Mouse (Mus musculus) hindbrain, embryonic 13.5 days (tissue): ENCODE measurements around the gene Rbm10. TPM values are rescaled to one million over a fixed set of nuclear protein-coding genes. Genes with fewer than 3 reads are reported as not detected.

Experiments used
- ATAC-seq: fragments of 200-750 bp; cut with Nextera tagmentation; 2 replicates; pipeline ENCODE4 v1.8.0; 2017; ENCODE audit warnings: moderate TSS enrichment; ENCODE audit not compliant: low FRiP score
- H3K27ac ChIP-seq: fragments of 300-500 bp; sonication (generic); 2 replicates; pipeline ENCODE4 v1.5.1; 2015; ENCODE audit warnings: inconsistent platforms, mild to moderate bottlenecking, moderate library complexity
- H3K27me3 ChIP-seq: fragments of 300-500 bp; sonication (generic); 2 replicates; pipeline ENCODE4 v1.6.1; 2015; ENCODE audit warnings: mild to moderate bottlenecking, inconsistent platforms
- H3K36me3 ChIP-seq: fragments of 300-500 bp; sonication (generic); 2 replicates; pipeline ENCODE4 v1.6.1; 2015; ENCODE audit warnings: mild to moderate bottlenecking, inconsistent platforms
- H3K4me1 ChIP-seq: fragments of 300-500 bp; sonication (generic); replicated peaks from 2 replicates; pipeline ENCODE4 v1.6.1; 2015; ENCODE audit warnings: inconsistent platforms
- H3K4me2 ChIP-seq: fragments of 300-500 bp; sonication (generic); 2 replicates; pipeline ENCODE4 v1.6.1; 2015; ENCODE audit warnings: inconsistent platforms, mild to moderate bottlenecking, moderate library complexity
- H3K4me3 ChIP-seq: fragments of 300-500 bp; sonication (generic); 2 replicates; pipeline ENCODE4 v1.5.1; 2015; ENCODE audit warnings: mild to moderate bottlenecking, inconsistent platforms
- H3K9ac ChIP-seq: fragments of 300-500 bp; sonication (generic); 2 replicates; pipeline ENCODE4 v1.6.1; 2015; ENCODE audit warnings: mild to moderate bottlenecking, inconsistent platforms
- H3K9me3 ChIP-seq: fragments of 300-500 bp; sonication (generic); 2 replicates; pipeline ENCODE4 v1.6.1; 2016; ENCODE audit warnings: inconsistent platforms
- WGBS: fragments of 180-500 bp; shearing (Covaris S2); methylation state at CpG from one replicate; pipeline ENCODE4 v1.1.7; 2015; 5-methylcytosine and 5-hydroxymethylcytosine counted together
- polyA plus RNA-seq: library from polyadenylated mRNA; unstranded; fragments of >200 nt; fragmentation: Nextera tagmentation; extraction: Ambion mirVana; gene quantifications from 2 replicates; pipeline ENCODE4 v1.2.1, GENCODE M21; 2015

The Rbm10 gene
- polyA plus RNA-seq, 1 experiment from 2014 or later, result 63.9 TPM

DNA sequence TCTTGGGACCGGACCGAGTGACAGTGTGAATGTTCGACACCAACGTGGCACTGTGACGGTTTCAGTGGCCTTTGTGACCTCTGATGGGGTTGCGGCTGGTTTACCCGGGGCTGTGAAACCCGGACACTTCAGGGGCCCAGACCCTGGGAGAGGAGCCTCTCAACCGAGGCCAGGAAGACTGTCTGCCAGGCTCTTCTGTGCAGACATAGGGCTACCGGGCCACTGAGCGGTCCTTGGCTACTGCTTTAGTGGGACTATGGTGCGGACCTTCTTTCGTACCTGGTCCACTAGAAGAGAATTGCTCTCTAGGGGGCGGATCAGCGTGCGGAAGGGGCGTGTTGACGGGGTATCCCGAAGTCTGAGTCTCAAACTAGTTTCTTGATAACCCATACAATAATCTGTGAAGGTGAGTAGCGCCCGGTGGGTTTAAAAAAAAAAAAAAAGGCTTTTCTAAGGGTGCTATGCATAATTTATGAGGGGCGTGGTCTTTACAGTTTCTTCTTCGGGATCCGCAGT, 41.6 kb downstream of the Rbm10 start:
- ATAC-seq, result no peak
- Histone ChIP-seq H3K9ac (peak overlapping the region; percentile 60), H3K4me3 (peak overlapping the region; percentile 45), H3K9me3 (no peaks in the 10 kb centered on the region), H3K36me3 (no peaks in the 10 kb centered on the region), H3K27ac (no peak overlapping the region), H3K4me1 (0 out of 2 replicates have a peak, but pooled peaks cover 5% of the 10 kb centered on the region), H3K4me2 (peak overlapping the region; percentile 65), H3K27me3 (no peaks in the 10 kb centered on the region)
- WGBS, result 14% methylated on average over 24 of the region's 24 CpGs

DNA sequence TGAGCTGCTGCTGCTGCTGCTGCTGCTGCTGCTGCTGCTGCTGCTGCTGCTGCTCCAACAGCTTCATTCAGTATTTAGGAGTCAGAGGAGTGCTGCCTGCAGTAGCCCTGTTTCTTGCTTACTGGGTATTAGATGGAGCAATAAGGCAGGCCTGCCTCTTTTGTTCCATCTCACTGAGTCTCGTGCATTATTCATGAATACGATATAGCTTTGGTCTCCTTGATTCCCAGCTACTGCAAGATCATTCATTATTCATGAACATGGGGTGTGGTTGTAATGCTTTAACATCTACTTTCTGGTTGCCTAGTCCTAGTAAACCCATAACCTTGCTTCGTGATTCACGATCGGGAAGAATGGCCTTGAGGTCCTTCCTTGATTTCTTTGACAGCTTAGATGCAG, 45.0 kb downstream of the Rbm10 start:
- WGBS, result 17% methylated on average over 5 of the region's 5 CpGs
- peak overlapping the region; percentile 30; the same call in 1 of the 2 replicates for H3K4me2 ChIP-seq
- H3K4me3 ChIP-seq, result peak overlapping the region; percentile 60
- peak; percentile 62 for ATAC-seq
- peak overlapping the region; percentile 93 for H3K27ac ChIP-seq
- no peaks in the 10 kb centered on the region for H3K27me3 ChIP-seq
- no peak overlapping the region for H3K9ac ChIP-seq
- peaks cover 8% of the 10 kb centered on the region for H3K36me3 ChIP-seq
- peaks cover 32% of the 10 kb centered on the region for H3K4me1 ChIP-seq
- H3K9me3 ChIP-seq, result no peaks in the 10 kb centered on the region

DNA sequence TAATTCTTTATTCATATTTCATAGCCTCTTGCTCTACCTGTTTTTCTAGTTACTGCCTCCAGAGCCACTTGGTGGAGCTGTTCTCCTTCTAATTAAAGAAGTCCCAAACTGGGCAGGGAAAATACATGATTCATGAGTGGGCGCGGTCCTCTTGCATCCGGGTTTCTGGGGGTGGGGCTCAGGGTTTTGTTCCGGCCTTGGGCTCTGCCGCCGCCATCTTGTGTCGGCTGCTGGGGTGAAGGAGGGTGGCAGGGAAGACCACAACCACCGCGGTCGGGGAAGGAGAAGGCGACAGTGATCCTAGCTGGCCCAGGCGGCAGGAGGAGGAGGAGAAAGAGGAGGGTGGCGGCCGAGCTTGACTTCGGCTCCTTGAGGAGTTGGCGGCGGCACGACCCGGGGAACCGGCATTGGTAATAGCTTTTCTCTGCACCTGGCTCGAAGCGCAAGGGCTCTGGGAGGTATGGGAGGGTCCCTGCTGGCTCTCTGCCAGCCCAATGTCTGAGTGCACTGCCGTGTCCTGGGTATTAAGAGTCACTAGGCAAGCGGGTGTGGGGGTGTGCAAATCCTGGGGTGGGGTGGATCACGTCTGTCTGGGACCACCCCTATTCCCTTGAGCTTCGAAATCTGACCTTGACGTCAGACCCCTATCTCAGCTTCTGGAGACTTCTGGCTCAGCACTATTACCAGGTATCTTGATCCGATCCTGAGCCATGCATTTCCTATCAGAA, 45.6 kb downstream of the Rbm10 start:
- Histone ChIP-seq H3K4me3 (peak overlapping the region; percentile 60), H3K27ac (peak overlapping the region; percentile 93), H3K4me2 (peak overlapping the region; percentile 62), H3K9me3 (no peaks in the 10 kb centered on the region), H3K4me1 (peaks cover 34% of the 10 kb centered on the region), H3K9ac (peak overlapping the region; percentile 85), H3K36me3 (peaks cover 13% of the 10 kb centered on the region), H3K27me3 (no peaks in the 10 kb centered on the region)
- peak; percentile 88 for ATAC-seq
- WGBS, result 21% methylated on average over 22 of the region's 28 CpGs

DNA sequence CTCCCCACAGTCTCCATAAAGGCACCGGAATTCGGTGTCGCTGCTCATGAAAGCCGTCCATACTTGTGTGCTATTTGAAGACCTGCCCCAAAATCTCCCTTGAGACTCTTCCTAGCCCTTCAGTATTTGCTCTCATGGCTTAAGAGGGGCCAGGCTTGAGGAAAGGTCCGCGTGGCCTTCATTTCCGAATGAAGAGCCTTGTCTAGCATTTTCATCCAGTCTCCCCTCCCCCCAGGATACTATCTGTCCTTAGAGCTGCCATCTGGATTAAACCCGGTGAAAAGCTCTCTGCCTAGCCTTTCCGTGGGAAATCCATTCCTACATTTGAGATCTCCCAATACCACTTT, 46.1 kb downstream of the Rbm10 start:
- Histone ChIP-seq H3K4me3 (peak overlapping the region; percentile 60), H3K4me1 (peaks cover 34% of the 10 kb centered on the region), H3K9me3 (no peaks in the 10 kb centered on the region), H3K9ac (peak overlapping the region; percentile 85), H3K27ac (peak overlapping the region; percentile 93), H3K4me2 (peak overlapping the region; percentile 62), H3K36me3 (peaks cover 18% of the 10 kb centered on the region), H3K27me3 (no peaks in the 10 kb centered on the region)
- WGBS, result 14% methylated on average over 9 of the region's 9 CpGs
- no peak for ATAC-seq

DNA sequence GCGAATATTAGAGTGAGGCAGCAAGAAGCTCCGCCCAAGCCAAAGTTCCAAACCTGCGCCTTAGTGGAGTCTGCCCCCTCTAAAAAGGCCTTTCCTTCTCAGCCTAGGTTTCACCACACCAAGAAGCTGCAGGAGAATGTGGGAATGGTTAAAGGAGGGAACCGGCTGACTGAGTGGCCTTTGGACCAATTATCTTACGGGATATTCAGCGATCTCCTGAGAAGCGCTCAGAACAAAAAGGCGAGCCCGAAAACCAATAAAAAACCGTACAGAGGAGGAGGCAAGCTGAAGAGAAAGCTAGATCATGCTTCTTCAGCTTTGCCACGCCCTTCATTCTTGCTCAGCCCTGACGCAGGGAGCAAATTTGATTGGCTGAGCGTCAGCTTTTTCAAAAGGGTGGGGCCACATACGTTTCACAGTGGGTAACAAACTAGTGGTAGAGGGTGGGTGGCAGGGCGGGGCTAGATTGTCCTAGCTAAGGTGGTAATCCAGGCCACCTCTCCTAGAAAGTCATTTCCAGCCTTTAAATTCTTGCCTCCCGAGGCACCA, 70.3 kb downstream of the Rbm10 start, which contains the start of gene Cdk16:
TSS of gene Cdk16 (plus strand) at position 436 of the 549 bp plus-strand sequence.
- Histone ChIP-seq H3K9me3 (no peaks in the 10 kb centered on the region), H3K9ac (peak within 1 kb of the TSS; percentile 84), H3K36me3 (peaks cover 17% of the 10 kb centered on the region), H3K4me1 (peaks cover 27% of the 10 kb centered on the region), H3K4me3 (peak within 1 kb of the TSS; percentile 63), H3K27me3 (no peaks in the 10 kb centered on the region), H3K4me2 (peak within 1 kb of the TSS; percentile 66), H3K27ac (peak within 1 kb of the TSS; percentile 96)
- ATAC-seq, result peak; percentile 94
- 19% methylated on average over 16 of the region's 16 CpGs for WGBS

DNA sequence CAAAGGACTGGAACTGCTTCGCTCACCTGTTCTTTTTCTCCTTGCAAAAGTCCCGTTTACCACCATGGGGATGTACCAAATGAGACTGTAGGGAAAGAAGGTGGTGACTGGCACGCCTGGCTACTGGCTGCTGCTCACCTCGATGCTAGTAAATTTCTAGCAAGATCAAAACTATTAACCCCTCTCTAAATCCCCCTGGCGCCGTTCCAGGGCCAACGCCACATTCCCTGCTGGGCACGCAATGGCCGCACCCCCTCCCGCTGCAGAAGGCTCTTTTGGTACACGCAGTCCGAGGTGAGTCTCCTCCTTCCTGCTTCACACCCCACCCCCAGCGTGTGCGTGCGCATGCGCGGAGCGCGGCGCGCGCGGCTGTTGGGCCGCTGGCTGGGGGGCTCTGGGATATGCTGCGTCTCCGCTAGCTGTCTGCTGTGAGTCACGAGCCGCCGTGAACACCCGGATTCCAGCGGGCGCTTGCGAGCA, 70.8 kb downstream of the Rbm10 start:
- Histone ChIP-seq H3K9me3 (no peaks in the 10 kb centered on the region), H3K4me2 (peak overlapping the region; percentile 66), H3K4me3 (peak overlapping the region; percentile 63), H3K27me3 (no peaks in the 10 kb centered on the region), H3K4me1 (peaks cover 27% of the 10 kb centered on the region), H3K36me3 (peaks cover 16% of the 10 kb centered on the region), H3K9ac (peak overlapping the region; percentile 84), H3K27ac (peak overlapping the region; percentile 96)
- peak; percentile 94 for ATAC-seq
- 27% methylated on average over 33 of the region's 33 CpGs for WGBS

DNA sequence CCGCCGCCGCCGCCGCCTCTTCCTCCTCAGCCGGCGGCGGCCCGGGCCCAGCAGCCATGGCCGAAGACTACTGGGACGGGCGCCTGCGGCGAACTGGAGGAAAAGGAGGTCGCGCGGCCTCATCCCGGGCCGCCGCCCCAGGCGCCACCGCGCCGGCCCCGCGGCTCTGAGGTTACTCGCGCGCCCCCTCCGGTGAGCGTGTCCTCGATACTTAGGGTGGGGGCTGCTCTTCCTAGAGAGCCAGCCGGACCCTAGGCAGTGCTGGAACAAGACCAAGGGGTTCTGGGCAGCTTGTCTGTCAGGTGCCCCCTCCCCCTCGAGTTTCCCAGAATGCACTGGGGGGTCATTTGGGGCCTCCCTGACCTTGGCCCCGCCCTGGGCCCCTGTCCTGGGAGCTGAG, 71.3 kb downstream of the Rbm10 start:
- Histone ChIP-seq H3K27me3 (no peaks in the 10 kb centered on the region), H3K4me1 (peaks cover 27% of the 10 kb centered on the region), H3K4me3 (peak overlapping the region; percentile 63), H3K9me3 (no peaks in the 10 kb centered on the region), H3K4me2 (peak overlapping the region; percentile 66), H3K9ac (peak overlapping the region; percentile 84), H3K27ac (peak overlapping the region; percentile 96), H3K36me3 (peaks cover 17% of the 10 kb centered on the region)
- peak; percentile 55 for ATAC-seq
- WGBS, result 8% methylated on average over 21 of the region's 35 CpGs

DNA sequence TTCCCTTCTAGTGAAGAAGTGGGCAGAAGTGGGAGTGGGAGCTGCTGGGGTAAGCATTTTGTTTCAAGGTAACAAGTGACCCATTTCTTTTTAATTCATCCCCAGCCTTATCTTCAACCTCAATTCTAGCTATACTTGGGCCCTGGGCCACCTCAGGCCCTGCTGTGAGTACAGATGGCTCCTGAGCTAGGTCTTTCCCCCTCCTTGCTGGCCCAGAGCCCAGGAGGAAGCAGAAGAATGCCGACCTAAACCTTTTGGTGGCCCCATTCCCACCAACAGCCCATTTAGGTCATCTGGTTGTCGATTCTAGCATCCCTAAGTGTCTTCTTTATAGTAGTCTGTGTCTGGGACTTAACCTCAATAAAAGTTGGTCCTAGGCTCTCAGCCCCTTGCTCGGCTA, 74.3 kb downstream of the Rbm10 start:
- 75% methylated on average over 3 of the region's 3 CpGs for WGBS
- Histone ChIP-seq H3K4me3 (no peak overlapping the region), H3K9me3 (no peaks in the 10 kb centered on the region), H3K36me3 (peaks cover 39% of the 10 kb centered on the region), H3K9ac (no peak overlapping the region), H3K27ac (no peak overlapping the region), H3K27me3 (no peaks in the 10 kb centered on the region), H3K4me1 (peaks cover 25% of the 10 kb centered on the region), H3K4me2 (no peak overlapping the region)
- no peak for ATAC-seq

DNA sequence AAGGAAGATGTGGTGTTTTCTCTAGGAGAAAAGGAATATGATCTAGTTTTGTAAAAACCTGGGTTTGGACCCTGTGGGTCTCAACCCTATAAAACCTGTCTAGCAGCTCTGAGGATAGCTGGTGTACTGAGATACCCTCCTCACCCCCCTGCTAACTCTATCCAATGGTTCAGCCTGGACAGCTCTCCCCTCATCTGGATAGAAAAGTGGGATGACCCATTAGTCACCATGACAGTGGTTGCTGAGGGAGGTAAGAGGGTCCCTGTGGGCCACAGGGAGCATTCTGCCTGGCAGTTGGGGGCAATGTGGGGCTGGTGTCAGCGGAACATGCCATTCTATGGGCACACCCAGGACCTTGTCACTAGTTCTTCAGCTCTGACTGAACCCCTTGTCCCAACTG, 75.3 kb downstream of the Rbm10 start:
- no peak overlapping the region for H3K4me2 ChIP-seq
- H3K36me3 ChIP-seq, result peaks cover 47% of the 10 kb centered on the region
- no peak for ATAC-seq
- H3K9me3 ChIP-seq, result no peaks in the 10 kb centered on the region
- H3K9ac ChIP-seq, result no peak overlapping the region
- 88% methylated on average over 1 of the region's 1 CpGs for WGBS
- no peak overlapping the region for H3K4me3 ChIP-seq
- peaks cover 20% of the 10 kb centered on the region for H3K4me1 ChIP-seq
- H3K27me3 ChIP-seq, result no peaks in the 10 kb centered on the region
- no peak overlapping the region for H3K27ac ChIP-seq

DNA sequence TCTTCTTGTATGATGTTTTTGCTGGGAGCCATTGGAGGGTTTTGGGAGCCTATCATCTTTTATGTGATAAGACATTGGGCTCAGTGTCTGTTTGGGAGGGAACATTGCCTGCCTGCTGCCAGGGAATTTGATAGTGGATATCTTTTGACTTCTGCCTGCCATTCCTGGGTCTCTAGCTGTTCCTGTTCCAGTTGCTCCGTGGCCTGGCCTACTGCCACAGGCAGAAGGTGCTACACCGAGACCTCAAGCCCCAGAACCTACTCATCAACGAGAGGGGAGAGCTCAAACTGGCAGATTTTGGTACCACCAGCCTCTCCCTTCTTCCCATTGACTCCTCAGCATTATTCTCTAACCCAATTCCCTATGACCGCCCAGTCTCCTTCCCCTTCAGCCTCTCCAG, 78.5 kb downstream of the Rbm10 start:
- 86% methylated on average over 4 of the region's 4 CpGs for WGBS
- Histone ChIP-seq H3K27ac (no peak overlapping the region), H3K9ac (no peak overlapping the region), H3K27me3 (no peaks in the 10 kb centered on the region), H3K4me3 (no peak overlapping the region), H3K4me2 (no peak overlapping the region), H3K36me3 (peaks cover 62% of the 10 kb centered on the region), H3K9me3 (no peaks in the 10 kb centered on the region), H3K4me1 (peaks cover 3% of the 10 kb centered on the region; the same call in 1 of the 2 replicates)
- no peak for ATAC-seq
